Mouse (Mus musculus) heart, adult 2 months (tissue): Measurements from ENCODE around the gene Cenpi. TPM values are rescaled to one million over a fixed set of nuclear protein-coding genes. Genes with fewer than 3 reads are reported as not detected.

ENCODE experiments used
- DNase-seq, 2 experiments: peaks; one replicate each; pipeline ENCODE4 v3.0.0; 2021
- H3K27ac ChIP-seq: fragments of 200-600 bp; 2 replicates; pipeline ENCODE4 v1.8.1; 2022
- H3K27me3 ChIP-seq: fragments of 200-500 bp; 2 replicates; pipeline ENCODE4 v1.6.1; 2012; ENCODE audit warnings: mild to moderate bottlenecking, low read length, inconsistent platforms, mixed read lengths; ENCODE audit not compliant: control insufficient read depth, insufficient read depth
- H3K36me3 ChIP-seq: fragments of 200-500 bp; 2 replicates; pipeline ENCODE4 v1.6.1; 2012; ENCODE audit warnings: low read length, inconsistent platforms; ENCODE audit not compliant: control insufficient read depth, insufficient read depth
- H3K4me1 ChIP-seq: fragments of 200-500 bp; 2 replicates; pipeline ENCODE4 v1.6.1; 2011; ENCODE audit warnings: low read length; ENCODE audit not compliant: control insufficient read depth, insufficient read depth
- H3K4me3 ChIP-seq: fragments of 200-600 bp; 2 replicates; pipeline ENCODE4 v1.8.1; 2022
- H3K79me2 ChIP-seq: fragments of 200-500 bp; replicated peaks from 2 replicates; pipeline ENCODE4 v1.6.1; 2012; ENCODE audit warnings: mild to moderate bottlenecking, inconsistent platforms, low read length, moderate library complexity, mixed read lengths; ENCODE audit not compliant: control insufficient read depth, insufficient read depth
- H3K9ac ChIP-seq: fragments of 200-500 bp; 2 replicates; pipeline ENCODE4 v1.6.1; 2012; ENCODE audit warnings: low read depth, mild to moderate bottlenecking, control low read depth, inconsistent platforms, low read length, mixed read lengths
- CTCF ChIP-seq: fragments of 200-600 bp; IDR thresholded peaks from 2 replicates; pipeline ENCODE4 v1.8.1; 2022; ENCODE audit warnings: antibody characterized with exemption, mild to moderate bottlenecking, moderate library complexity
- EP300 ChIP-seq: fragments of 200-500 bp; IDR thresholded peaks from 2 replicates; pipeline ENCODE4 v1.6.1; 2011; ENCODE audit warnings: low read depth, low read length, control low read depth; ENCODE audit not compliant: insufficient read depth
- POLR2A ChIP-seq: fragments of 200-500 bp; IDR thresholded peaks from 2 replicates; pipeline ENCODE4 v1.6.1; 2011; ENCODE audit warnings: mild to moderate bottlenecking, low read depth, low read length, control low read depth; ENCODE audit not compliant: insufficient read depth
- WGBS: fragments of 180-500 bp; shearing (Covaris S2); methylation state at CpG from one replicate; pipeline ENCODE4 v1.1.7; 2018; 5-methylcytosine and 5-hydroxymethylcytosine counted together
- intact Hi-C: fragments of 180-260 bp; cut with DNase I; formaldehyde crosslinking; loops from one replicate; pipeline ENCODE4 v1.15.1; 2025
- polyA plus RNA-seq: library from polyadenylated mRNA; depleted of rRNA; stranded (reverse); fragments of >200 nt; gene quantifications from 2 replicates; pipeline ENCODE4 v1.2.3, GENCODE M21; 2012
- total RNA-seq, 2 experiments: library from RNA; stranded (reverse); gene quantifications; 2 replicates each; pipeline ENCODE4 v1.2.3; 2021

Cenpi gene
- total and polyA plus RNA-seq, 3 experiments: 0.10 to 0.48 (median 0.21) TPM

GRCm38 (mm10) chrX:134365421-134365820 lies 57.5 kb downstream of the Cenpi start:
- H3K4me3 ChIP-seq: no peak overlapping the region

DNA sequence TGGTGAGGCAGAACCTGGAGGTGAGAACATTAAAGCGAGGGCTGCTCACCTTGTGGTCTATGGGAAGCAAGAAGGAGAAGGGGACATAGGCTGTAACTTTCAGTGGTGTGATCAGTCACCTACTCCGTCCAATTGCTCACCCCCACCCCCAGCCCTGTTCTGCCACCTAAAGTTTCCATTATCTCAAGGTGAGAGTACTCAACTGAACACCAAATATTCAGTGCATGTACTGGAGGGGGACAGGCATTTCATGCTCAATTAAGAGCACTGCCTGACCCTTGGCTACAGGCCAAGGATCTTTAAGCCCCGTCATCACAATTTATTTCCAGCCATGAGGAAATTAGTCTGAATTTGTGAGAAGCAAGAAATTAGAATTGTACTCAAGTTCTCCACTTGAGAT lies 58.7 kb downstream of the Cenpi start:
- H3K79me2 ChIP-seq: no peaks in the 10 kb centered on the region
- H3K4me3 ChIP-seq: no peak overlapping the region
- WGBS: 78% methylated on average over 3 of the region's 3 CpGs
- DNase-seq: no peak
- no peaks in the 10 kb centered on the region for H3K4me1 ChIP-seq
- TF ChIP-seq EP300: no peak
- intact Hi-C loops: no loop called here
- H3K27ac ChIP-seq: no peak overlapping the region
- H3K27me3 ChIP-seq: no peaks in the 10 kb centered on the region
- H3K36me3 ChIP-seq: no peaks in the 10 kb centered on the region
- no peak overlapping the region for H3K9ac ChIP-seq

More at GRCm38 (mm10) chrX:134365421-134365820, 57.5 kb downstream of the Cenpi start:
- H3K27ac ChIP-seq: no peak overlapping the region
- no peak for TF ChIP-seq POLR2A
- no peak for TF ChIP-seq EP300
- no peak for TF ChIP-seq CTCF
- H3K36me3 ChIP-seq: no peaks in the 10 kb centered on the region
- H3K9ac ChIP-seq: no peak overlapping the region
- intact Hi-C loops: no loop called here
- no peak for DNase-seq
- no peaks in the 10 kb centered on the region for H3K4me1 ChIP-seq
- H3K27me3 ChIP-seq: no peaks in the 10 kb centered on the region
- H3K79me2 ChIP-seq: no peaks in the 10 kb centered on the region
- 74% methylated on average over 1 of the region's 1 CpGs for WGBS

DNA sequence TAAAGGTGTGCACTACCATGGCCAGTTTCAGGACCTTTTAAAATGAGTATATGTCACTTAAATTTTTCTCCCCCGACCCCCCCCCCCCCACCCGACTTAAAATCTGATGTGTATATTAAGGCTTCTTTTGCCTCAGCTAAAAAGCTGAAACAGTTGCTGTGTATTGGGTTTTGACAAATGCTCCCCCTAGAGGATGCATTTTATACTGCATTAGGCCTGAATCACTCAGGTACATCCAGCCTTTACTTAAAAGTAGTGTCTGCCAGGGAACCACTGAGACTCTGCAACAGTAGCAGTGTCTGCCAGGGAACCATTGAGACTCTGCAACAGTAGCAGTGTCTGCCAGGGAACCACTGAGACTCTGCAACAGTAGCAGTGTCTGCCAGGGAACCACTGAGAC lies 63.4 kb downstream of the Cenpi start:
- no peak for DNase-seq
- intact Hi-C loops: no loop called here
- WGBS: 4% methylated on average over 2 of the region's 2 CpGs
- Histone ChIP-seq H3K27me3 (no peaks in the 10 kb centered on the region), H3K79me2 (no peaks in the 10 kb centered on the region), H3K27ac (no peak overlapping the region), H3K4me1 (no peaks in the 10 kb centered on the region), H3K9ac (no peak overlapping the region), H3K4me3 (no peak overlapping the region), H3K36me3 (no peaks in the 10 kb centered on the region)
- TF ChIP-seq EP300: no peak
- peak; percentile 30 for TF ChIP-seq CTCF

DNA sequence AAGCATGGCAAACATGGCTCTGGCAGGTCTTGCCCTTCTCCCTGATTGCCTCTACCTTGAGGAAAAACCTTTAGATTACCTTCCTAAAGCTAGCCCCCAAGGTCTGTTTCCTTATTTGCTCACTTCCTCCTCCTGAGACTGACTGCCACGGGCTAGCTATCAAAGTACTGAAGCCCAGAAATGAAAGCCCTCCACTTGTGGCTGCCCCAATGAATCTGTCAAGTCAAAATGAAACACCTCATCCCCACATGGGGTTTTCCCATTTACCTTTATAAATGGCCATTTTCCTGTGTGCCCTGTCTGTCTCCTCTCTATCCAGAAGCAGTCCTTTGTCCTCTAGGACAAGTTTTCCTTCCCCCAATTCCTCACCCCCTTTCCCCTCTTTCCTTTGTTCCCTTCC lies 66.3 kb downstream of the Cenpi start:
- Histone ChIP-seq H3K27me3 (no peaks in the 10 kb centered on the region), H3K36me3 (no peaks in the 10 kb centered on the region), H3K4me3 (no peak overlapping the region), H3K4me1 (no peaks in the 10 kb centered on the region), H3K79me2 (no peaks in the 10 kb centered on the region), H3K9ac (no peak overlapping the region), H3K27ac (no peak overlapping the region)
- intact Hi-C loops: no loop called here
- WGBS: 27% methylated on average over 1 of the region's 1 CpGs
- TF ChIP-seq CTCF: no peak
- no peak for TF ChIP-seq EP300
- no peak for TF ChIP-seq POLR2A
- no peak for DNase-seq

- Histone ChIP-seq H3K27ac (no peak overlapping the region), H3K27me3 (no peaks in the 10 kb centered on the region), H3K36me3 (no peaks in the 10 kb centered on the region), H3K79me2 (no peaks in the 10 kb centered on the region), H3K4me1 (no peaks in the 10 kb centered on the region), H3K4me3 (no peak overlapping the region), H3K9ac (no peak overlapping the region)
- no peak for DNase-seq
- TF ChIP-seq CTCF (no peak), EP300 (no peak), POLR2A (no peak)
- intact Hi-C loops: no loop called here
- 39% methylated on average over 6 of the region's 6 CpGs for WGBS
Measured at GRCm38 (mm10) chrX:134384896-134385295, 77.0 kb downstream of the Cenpi start.

DNA sequence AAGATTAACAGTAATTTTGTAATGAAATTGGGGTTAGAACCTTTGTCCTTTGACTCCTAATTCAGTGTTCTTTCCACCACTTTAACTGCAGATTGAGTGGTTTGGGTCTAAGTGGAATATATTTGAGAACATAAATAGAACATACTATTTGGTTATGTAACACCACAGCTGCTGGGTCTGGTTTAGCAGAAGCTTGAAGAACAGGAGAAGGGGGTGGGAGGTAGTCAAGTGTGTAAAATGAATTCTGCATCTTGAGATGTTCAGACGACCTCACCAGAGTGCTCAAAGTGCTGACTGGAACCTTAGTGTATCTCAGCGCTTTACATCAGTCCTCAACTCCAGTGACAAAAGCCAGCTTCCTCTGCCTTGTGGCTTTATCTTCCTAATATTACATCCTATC lies 91.1 kb downstream of the Cenpi start:
- Histone ChIP-seq H3K4me3 (no peak overlapping the region), H3K27ac (no peak overlapping the region), H3K79me2 (no peaks in the 10 kb centered on the region), H3K36me3 (no peaks in the 10 kb centered on the region), H3K4me1 (no peaks in the 10 kb centered on the region), H3K9ac (no peak overlapping the region), H3K27me3 (no peaks in the 10 kb centered on the region)
- intact Hi-C loops: no loop called here
- no peak for DNase-seq
- 55% methylated on average over 2 of the region's 2 CpGs for WGBS
- TF ChIP-seq CTCF (no peak), EP300 (no peak), POLR2A (no peak)
